Mouse (Mus musculus) neural tube, embryonic 15.5 days (tissue): ENCODE data around the gene Adcy2. TPM values are rescaled to one million over a fixed set of nuclear protein-coding genes. Genes with fewer than 3 reads are reported as not detected.

ENCODE experiments used
- ATAC-seq: fragments of 200-750 bp; cut with Nextera tagmentation; 2 replicates; pipeline ENCODE4 v1.8.0; 2017; ENCODE audit warnings: mild to moderate bottlenecking, moderate TSS enrichment, moderate library complexity; ENCODE audit not compliant: low FRiP score
- H3K27ac ChIP-seq: fragments of 300-500 bp; sonication (generic); replicated peaks from 2 replicates; pipeline ENCODE4 v1.5.1; 2015; ENCODE audit warnings: mild to moderate bottlenecking, inconsistent platforms
- H3K27me3 ChIP-seq: fragments of 300-500 bp; sonication (generic); replicated peaks from 2 replicates; pipeline ENCODE4 v1.6.1; 2015; ENCODE audit warnings: inconsistent platforms
- H3K36me3 ChIP-seq: fragments of 300-500 bp; sonication (generic); 2 replicates; pipeline ENCODE4 v1.6.1; 2015; ENCODE audit warnings: inconsistent platforms
- H3K4me1 ChIP-seq: fragments of 300-500 bp; sonication (generic); 2 replicates; pipeline ENCODE4 v1.6.1; 2015; ENCODE audit warnings: inconsistent platforms
- H3K4me2 ChIP-seq: fragments of 300-500 bp; sonication (generic); 2 replicates; pipeline ENCODE4 v1.6.1; 2015; ENCODE audit warnings: inconsistent platforms, mild to moderate bottlenecking, moderate library complexity
- H3K4me3 ChIP-seq: fragments of 300-500 bp; sonication (generic); replicated peaks from 2 replicates; pipeline ENCODE4 v1.5.1; 2015; ENCODE audit warnings: mild to moderate bottlenecking, inconsistent platforms
- H3K9ac ChIP-seq: fragments of 300-500 bp; sonication (generic); replicated peaks from 2 replicates; pipeline ENCODE4 v1.6.1; 2015; ENCODE audit warnings: mild to moderate bottlenecking, inconsistent platforms
- H3K9me3 ChIP-seq: fragments of 300-500 bp; sonication (generic); replicated peaks from 2 replicates; pipeline ENCODE4 v1.6.1; 2016; ENCODE audit warnings: inconsistent platforms
- WGBS: fragments of 180-500 bp; shearing (Covaris S2); methylation state at CpG from one replicate; pipeline ENCODE4 v1.1.7; 2015; ENCODE audit warnings: mixed read lengths; 5-methylcytosine and 5-hydroxymethylcytosine counted together
- polyA plus RNA-seq: library from polyadenylated mRNA; unstranded; fragments of >200 nt; fragmentation: Nextera tagmentation; extraction: Ambion mirVana; gene quantifications from 2 replicates; pipeline ENCODE4 v1.2.1, GENCODE M21; 2015

Gene Adcy2
- polyA plus RNA-seq, 1 experiment from 2014 or later = 22.0 TPM

DNA sequence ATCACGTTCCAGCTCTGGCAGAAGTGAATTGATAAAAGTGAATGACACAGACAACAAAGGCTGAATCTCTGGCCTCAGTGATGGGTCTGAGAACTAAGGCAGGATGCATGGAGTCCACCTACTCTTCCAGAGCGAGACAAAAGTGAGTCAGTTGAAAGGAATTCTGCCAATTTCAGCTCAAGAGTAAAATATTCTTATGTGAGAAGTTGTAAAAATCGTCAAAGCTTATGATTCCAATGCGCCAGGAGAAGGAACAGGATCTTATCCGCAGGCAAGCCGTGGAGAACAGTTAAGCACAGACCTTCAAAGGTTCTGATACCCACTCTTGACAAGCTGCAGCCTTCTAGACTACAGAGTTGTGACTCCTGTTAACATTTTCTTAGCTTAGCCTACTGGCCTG lies 396.3 kb downstream of the Adcy2 start:
- no peak overlapping the region for H3K27ac ChIP-seq
- ATAC-seq = no peak
- no peak overlapping the region for H3K4me2 ChIP-seq
- 83% methylated on average over 6 of the region's 6 CpGs for WGBS
- H3K4me3 ChIP-seq = no peak overlapping the region
- H3K27me3 ChIP-seq = no peaks in the 10 kb centered on the region
- H3K36me3 ChIP-seq = no peaks in the 10 kb centered on the region
- H3K4me1 ChIP-seq = peaks cover 22% of the 10 kb centered on the region
- no peaks in the 10 kb centered on the region for H3K9me3 ChIP-seq
- no peak overlapping the region for H3K9ac ChIP-seq

DNA sequence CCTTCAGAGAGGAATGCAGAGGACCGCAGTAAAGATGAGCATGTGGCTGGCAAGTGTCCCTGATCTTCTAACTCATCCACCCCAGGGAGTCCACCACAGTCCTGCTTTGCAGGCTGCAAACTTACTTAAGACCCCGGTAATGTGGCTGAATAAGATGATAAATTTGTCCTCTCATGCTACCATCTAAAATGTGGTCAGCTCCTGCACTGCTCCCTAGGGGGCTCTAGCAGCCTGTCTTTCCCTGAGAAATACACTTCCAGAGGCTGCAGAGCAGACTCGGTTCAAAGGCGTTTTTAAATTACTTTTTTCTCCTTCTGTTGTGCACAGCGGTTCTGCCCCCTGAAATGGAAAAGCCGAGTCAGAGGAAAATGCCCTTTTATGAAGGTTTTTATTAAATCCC lies 398.2 kb downstream of the Adcy2 start:
- Histone ChIP-seq H3K9ac (no peak overlapping the region), H3K27ac (peak overlapping the region; percentile 54), H3K27me3 (no peaks in the 10 kb centered on the region), H3K9me3 (no peaks in the 10 kb centered on the region), H3K36me3 (no peaks in the 10 kb centered on the region), H3K4me1 (peaks cover 22% of the 10 kb centered on the region), H3K4me2 (peak overlapping the region; percentile 26; the same call in 1 of the 2 replicates), H3K4me3 (no peak overlapping the region)
- WGBS = 9% methylated on average over 6 of the region's 6 CpGs
- peak; percentile 59 for ATAC-seq

DNA sequence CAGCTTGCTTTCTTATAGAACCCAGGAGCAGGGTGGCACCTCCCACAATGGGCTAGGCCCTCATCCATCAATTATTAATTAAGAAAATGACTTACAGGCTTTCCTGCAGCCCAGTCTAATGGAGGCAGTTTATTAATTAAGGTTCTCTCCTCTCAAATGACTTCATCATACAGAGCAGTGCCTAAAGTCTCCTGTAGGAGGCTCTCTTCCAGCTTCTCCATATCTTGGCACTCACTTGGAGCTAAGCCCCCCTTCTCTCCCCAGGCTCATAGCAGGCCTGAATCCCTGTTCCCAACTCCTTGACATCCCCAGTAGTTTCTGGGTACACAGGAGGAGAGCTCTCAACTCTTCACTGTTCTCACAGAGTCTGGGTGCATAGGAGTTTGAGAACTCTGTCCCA lies 400.4 kb downstream of the Adcy2 start:
- no peak overlapping the region for H3K4me3 ChIP-seq
- H3K9ac ChIP-seq = no peak overlapping the region
- H3K36me3 ChIP-seq = peaks cover 4% of the 10 kb centered on the region; the same call in 1 of the 2 replicates
- no peaks in the 10 kb centered on the region for H3K9me3 ChIP-seq
- H3K4me2 ChIP-seq = no peak overlapping the region
- peaks cover 17% of the 10 kb centered on the region for H3K4me1 ChIP-seq
- no peak for ATAC-seq
- no peak overlapping the region for H3K27ac ChIP-seq
- H3K27me3 ChIP-seq = no peaks in the 10 kb centered on the region

DNA sequence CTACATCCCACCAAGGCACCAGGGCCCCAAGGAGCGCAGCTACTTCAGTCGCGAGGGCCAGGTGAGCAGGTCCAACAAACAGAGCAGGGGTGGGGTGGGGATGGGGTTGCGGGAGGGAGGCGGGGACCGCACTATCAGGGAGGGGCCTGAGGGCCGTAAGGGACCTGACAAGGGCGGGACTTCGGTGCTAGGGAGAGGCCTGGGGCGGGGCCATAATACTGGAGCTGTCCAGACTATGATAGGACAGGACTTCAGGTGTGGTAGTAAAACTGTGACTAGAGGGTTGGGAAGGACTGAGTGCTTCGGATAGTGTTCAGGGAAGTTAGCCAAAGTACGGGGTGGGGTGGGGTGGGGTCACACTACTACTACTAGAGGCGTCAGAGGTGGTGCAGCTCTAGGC lies 401.7 kb downstream of the Adcy2 start:
- ATAC-seq = no peak
- peak overlapping the region; percentile 57 for H3K4me2 ChIP-seq
- H3K27ac ChIP-seq = no peak overlapping the region
- peaks cover 12% of the 10 kb centered on the region for H3K36me3 ChIP-seq
- peaks cover 17% of the 10 kb centered on the region for H3K4me1 ChIP-seq
- 0 out of 2 replicates have a peak overlapping the region, but pooled peaks have one; percentile 21 for H3K9ac ChIP-seq
- no peaks in the 10 kb centered on the region for H3K27me3 ChIP-seq
- H3K4me3 ChIP-seq = peak overlapping the region; percentile 28
- WGBS = 14% methylated on average over 13 of the region's 13 CpGs
- H3K9me3 ChIP-seq = no peaks in the 10 kb centered on the region

- Histone ChIP-seq H3K27ac (no peak within 1 kb of the TSS), H3K9me3 (no peaks in the 10 kb centered on the region), H3K27me3 (no peaks in the 10 kb centered on the region), H3K9ac (0 out of 2 replicates have a peak within 1 kb of the TSS, but pooled peaks have one; percentile 21), H3K4me2 (peak within 1 kb of the TSS; percentile 57), H3K4me3 (peak within 1 kb of the TSS; percentile 28), H3K4me1 (peaks cover 17% of the 10 kb centered on the region), H3K36me3 (peaks cover 17% of the 10 kb centered on the region)
- no peak; the same call in 1 of the 2 replicates for ATAC-seq
- whole genome bisulfite sequencing = 9% methylated on average over 10 of the region's 10 CpGs
Observed at GRCm38 (mm10) chr13:68597199-68597598, 402.1 kb downstream of the Adcy2 start, which contains the start of gene 1700001L19Rik. 1700001L19Rik (plus strand) TSS chr13:68597421.

DNA sequence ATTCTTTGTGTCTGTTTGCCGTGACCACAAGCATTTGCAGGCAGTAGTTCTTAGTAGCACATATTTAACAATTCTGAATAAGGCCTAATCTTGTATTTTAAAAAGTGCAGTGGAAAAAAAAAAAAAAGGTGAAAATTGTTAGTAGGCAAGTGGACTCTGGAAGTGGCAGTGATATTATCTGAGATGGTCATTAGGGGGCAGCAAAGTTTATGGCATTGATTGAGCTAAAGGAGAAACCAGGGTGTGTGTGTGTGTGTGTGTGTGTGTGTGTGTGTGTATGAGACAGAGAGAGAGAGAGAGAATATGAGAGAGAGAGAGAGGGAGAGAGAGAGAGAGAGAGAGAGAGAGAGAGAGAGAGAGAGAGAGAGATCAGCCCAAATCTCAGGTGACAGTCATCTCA lies 405.5 kb downstream of the Adcy2 start:
- ATAC-seq = peak; percentile 6; the same call in 1 of the 2 replicates
- 84% methylated on average over 1 of the region's 1 CpGs for WGBS
- Histone ChIP-seq H3K9ac (no peak overlapping the region), H3K9me3 (no peaks in the 10 kb centered on the region), H3K27me3 (no peaks in the 10 kb centered on the region), H3K4me2 (no peak overlapping the region), H3K27ac (no peak overlapping the region), H3K4me1 (peaks cover 5% of the 10 kb centered on the region), H3K4me3 (no peak overlapping the region), H3K36me3 (peaks cover 49% of the 10 kb centered on the region)

GRCm38 (mm10) chr13:68588352-68588751 lies 411.0 kb downstream of the Adcy2 start:
- no peak overlapping the region for H3K4me2 ChIP-seq
- no peak for ATAC-seq

DNA sequence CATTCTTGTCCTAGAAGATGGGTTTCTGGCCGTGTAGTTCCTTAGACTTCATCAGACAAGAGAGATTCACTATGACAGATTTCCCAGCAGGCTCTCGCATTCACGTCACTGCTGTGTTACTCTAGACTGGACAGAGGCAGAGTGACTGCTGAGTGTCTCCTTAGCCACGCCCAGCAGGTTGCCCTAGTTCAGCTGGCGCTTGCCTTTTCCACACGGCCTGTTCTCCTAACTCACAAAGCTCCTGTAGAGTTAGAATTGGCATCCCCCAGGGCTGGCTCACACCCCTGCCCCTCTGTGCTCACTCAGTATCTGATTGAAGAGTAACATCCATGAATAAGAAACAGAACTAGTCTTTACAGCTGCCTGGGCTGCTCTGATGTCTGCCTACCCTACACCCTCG lies 413.9 kb downstream of the Adcy2 start:
- no peak overlapping the region for H3K27ac ChIP-seq
- no peaks in the 10 kb centered on the region for H3K27me3 ChIP-seq
- H3K36me3 ChIP-seq = peaks cover 64% of the 10 kb centered on the region
- peaks cover 26% of the 10 kb centered on the region for H3K4me1 ChIP-seq
- no peaks in the 10 kb centered on the region for H3K9me3 ChIP-seq
- no peak overlapping the region for H3K4me3 ChIP-seq
- H3K9ac ChIP-seq = no peak overlapping the region
- no peak overlapping the region for H3K4me2 ChIP-seq
- WGBS = 86% methylated on average over 7 of the region's 7 CpGs
- ATAC-seq = no peak

More at GRCm38 (mm10) chr13:68588352-68588751, 411.0 kb downstream of the Adcy2 start:
- H3K9me3 ChIP-seq = no peaks in the 10 kb centered on the region
- H3K4me3 ChIP-seq = no peak overlapping the region
- peaks cover 91% of the 10 kb centered on the region for H3K36me3 ChIP-seq
- H3K4me1 ChIP-seq = 0 out of 2 replicates have a peak, but pooled peaks cover 7% of the 10 kb centered on the region
- no peak overlapping the region for H3K9ac ChIP-seq
- no peaks in the 10 kb centered on the region for H3K27me3 ChIP-seq
- H3K27ac ChIP-seq = no peak overlapping the region

DNA sequence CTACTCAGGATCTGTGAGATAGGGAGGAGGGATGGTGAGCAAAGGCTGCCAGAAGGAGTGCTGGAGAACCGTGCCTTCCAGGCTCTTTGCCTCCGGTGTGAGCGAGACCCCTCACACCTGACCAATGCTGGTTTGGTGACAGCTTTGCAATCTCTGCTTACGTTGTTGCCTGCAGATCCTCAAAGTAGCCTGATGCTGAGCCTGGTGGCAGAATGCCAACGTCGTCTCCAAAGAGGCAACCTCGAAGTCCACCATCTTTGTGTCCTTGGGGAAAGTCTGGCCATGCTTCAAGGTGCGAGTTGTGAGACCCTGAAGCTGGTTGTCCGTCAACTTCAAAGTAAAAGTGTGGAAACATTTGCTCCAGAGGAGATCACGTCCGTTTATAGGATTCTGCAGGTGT lies 415.4 kb downstream of the Adcy2 start:
- Histone ChIP-seq H3K36me3 (peaks cover 51% of the 10 kb centered on the region), H3K4me2 (no peak overlapping the region), H3K9me3 (no peaks in the 10 kb centered on the region), H3K27ac (no peak overlapping the region), H3K27me3 (no peaks in the 10 kb centered on the region), H3K4me3 (no peak overlapping the region), H3K9ac (no peak overlapping the region), H3K4me1 (peaks cover 28% of the 10 kb centered on the region)
- no peak for ATAC-seq
- WGBS = 97% methylated on average over 11 of the region's 11 CpGs

DNA sequence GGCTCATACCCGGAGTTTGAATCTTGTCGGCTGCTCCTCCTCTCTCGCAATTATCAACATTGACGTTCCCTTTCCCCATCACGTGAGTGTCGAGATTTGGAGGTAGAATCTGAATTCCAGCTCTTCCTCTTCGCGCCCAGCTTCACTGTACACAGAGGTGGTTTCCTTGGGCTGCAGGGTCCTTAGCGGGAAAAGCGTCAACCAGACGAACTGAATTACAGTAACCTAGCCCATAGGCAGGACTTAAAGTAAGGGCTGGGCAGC lies 416.9 kb downstream of the Adcy2 start:
- H3K27me3 ChIP-seq = no peaks in the 10 kb centered on the region
- peak overlapping the region; percentile 78 for H3K9ac ChIP-seq
- peak overlapping the region; percentile 95 for H3K4me3 ChIP-seq
- H3K27ac ChIP-seq = peak overlapping the region; percentile 86
- peak overlapping the region; percentile 92 for H3K4me2 ChIP-seq
- under 1% methylated on average over 11 of the region's 11 CpGs for WGBS
- H3K4me1 ChIP-seq = peaks cover 28% of the 10 kb centered on the region
- ATAC-seq = peak; percentile 18
- H3K9me3 ChIP-seq = no peaks in the 10 kb centered on the region
- H3K36me3 ChIP-seq = peaks cover 43% of the 10 kb centered on the region

GRCm38 (mm10) chr13:68581747-68582516 lies 417.4 kb downstream of the Adcy2 start, which contains the start of the genes Mtrr and Fastkd3:
Mtrr (minus strand) TSS chr13:68582149.
Fastkd3 (plus strand) TSS chr13:68582234.
- Histone ChIP-seq H3K27ac (peak within 1 kb of the TSS; percentile 86), H3K9ac (peak within 1 kb of the TSS; percentile 78), H3K4me2 (peak within 1 kb of the TSS; percentile 92), H3K27me3 (no peaks in the 10 kb centered on the region), H3K4me3 (peak within 1 kb of the TSS; percentile 95), H3K9me3 (no peaks in the 10 kb centered on the region), H3K36me3 (peaks cover 45% of the 10 kb centered on the region), H3K4me1 (peaks cover 28% of the 10 kb centered on the region)
- peak; percentile 100 for ATAC-seq
- under 1% methylated on average over 77 of the region's 81 CpGs for WGBS

- peaks cover 45% of the 10 kb centered on the region for H3K36me3 ChIP-seq
- peaks cover 28% of the 10 kb centered on the region for H3K4me1 ChIP-seq
- peak overlapping the region; percentile 92 for H3K4me2 ChIP-seq
- no peak; the same call in 1 of the 2 replicates for ATAC-seq
- peak overlapping the region; percentile 68 for H3K9ac ChIP-seq
- H3K4me3 ChIP-seq = peak overlapping the region; percentile 95
- H3K9me3 ChIP-seq = no peaks in the 10 kb centered on the region
- no peaks in the 10 kb centered on the region for H3K27me3 ChIP-seq
- WGBS = 27% methylated on average over 14 of the region's 14 CpGs
- H3K27ac ChIP-seq = peak overlapping the region; percentile 86
Observed at GRCm38 (mm10) chr13:68581086-68581740, 418.1 kb downstream of the Adcy2 start.
